ENCODE assay signal across 8 mouse cellular contexts in genomic region chr15:28154822-28155501, GRCm38 (mm10). TPM values are rescaled to one million over a fixed set of nuclear protein-coding genes. Genes with fewer than 3 reads are reported as not detected.
DNase-seq lines count a peak whose midpoint lies in the region; ATAC-seq lines count a peak whose summit lies in the region.

No protein-coding gene starts in this region.

- H3K27ac ChIP-seq in kidney, embryonic 14.5 days (ENCODE audit: low read depth, low read length), result no peak overlapping the region
- no peak overlapping the region for H3K27ac ChIP-seq in lung, embryonic 16.5 days (ENCODE audit: low read length)

- 7% methylated on average over 27 of the region's 27 CpGs for WGBS in kidney, embryonic 14.5 days
- 7% methylated on average over 27 of the region's 27 CpGs for WGBS in lung, embryonic 16.5 days

- H3K36me3 ChIP-seq in kidney, embryonic 14.5 days (ENCODE audit: control insufficient read depth, insufficient read depth, low read length), result no peaks in the 10 kb centered on the region
- no peaks in the 10 kb centered on the region for H3K36me3 ChIP-seq in lung, embryonic 16.5 days (ENCODE audit: control insufficient read depth, insufficient read depth, low read length)

- ATAC-seq in kidney, embryonic 14.5 days (ENCODE audit: low FRiP score, low TSS enrichment), result peak; percentile 74
- ATAC-seq in lung, embryonic 16.5 days (ENCODE audit: low read depth), result 0 out of 2 replicates have a peak, but pooled peaks have one; percentile 39
- no peak for ATAC-seq in erythroblast, adult 5-6 weeks (replicated peaks; ENCODE audit: low FRiP score, poor library complexity, severe bottlenecking)

- no peak for DNase-seq in kidney, adult 8-10 months
- peak; percentile 75 for DNase-seq in embryo, embryonic 9.5 days (ENCODE audit: extremely low spot score)
- peak; percentile 38 to 40 for DNase-seq in heart, postnatal 10 days
- DNase-seq in layer of hippocampus, adult 9-10 months (ENCODE audit: low spot score), result peak; percentile 24
- peak; percentile 53 for DNase-seq in right cerebral cortex, postnatal 25 days

- peak overlapping the region; percentile 26 for H3K4me3 ChIP-seq in kidney, embryonic 14.5 days (ENCODE audit: low read length)
- peak overlapping the region; percentile 29 for H3K4me3 ChIP-seq in lung, embryonic 16.5 days (ENCODE audit: low read length)

- no peaks in the 10 kb centered on the region; the same call in 1 of the 2 replicates for H3K27me3 ChIP-seq in kidney, embryonic 14.5 days (ENCODE audit: control insufficient read depth, insufficient read depth, low read length)
- no peaks in the 10 kb centered on the region for H3K27me3 ChIP-seq in lung, embryonic 16.5 days (ENCODE audit: control insufficient read depth, insufficient read depth, low read depth, low read length)

- no peaks in the 10 kb centered on the region for H3K9me3 ChIP-seq in kidney, embryonic 14.5 days (ENCODE audit: control insufficient read depth, low read length)
- H3K9me3 ChIP-seq in lung, embryonic 16.5 days (ENCODE audit: control insufficient read depth, low read length), result no peaks in the 10 kb centered on the region

- intact Hi-C loops in heart, postnatal 10 days (cut with DNase I), result loop anchor here (5.0 kb wide), 1 partner anchor 103 kb away; no protein-coding TSS in a partner anchor

- peak overlapping the region; percentile 52 for H3K4me2 ChIP-seq in kidney, embryonic 14.5 days (replicated peaks; ENCODE audit: low read depth, low read length)
- peak overlapping the region; percentile 52 for H3K4me2 ChIP-seq in lung, embryonic 16.5 days (ENCODE audit: low read depth, low read length)

- H3K9ac ChIP-seq in kidney, embryonic 14.5 days (ENCODE audit: low read depth, low read length), result no peak overlapping the region
- H3K9ac ChIP-seq in lung, embryonic 16.5 days (ENCODE audit: low read length), result no peak overlapping the region

- H3K4me1 ChIP-seq in kidney, embryonic 14.5 days (ENCODE audit: control insufficient read depth, insufficient read depth, low read length), result no peaks in the 10 kb centered on the region
- H3K4me1 ChIP-seq in lung, embryonic 16.5 days (replicated peaks; ENCODE audit: control insufficient read depth, insufficient read depth, low read length), result peaks cover 2% of the 10 kb centered on the region

RNA-seq across cellular contexts. Expression of gene Dnah5, which starts 48.6 kb away (rescaled TPM):
- 0.10 and 0.18 TPM in 2 replicates for polyA plus RNA-seq in kidney, embryonic 14.5 days (2014; fragmentation: Nextera tagmentation; extraction: Ambion mirVana)
- under 1 TPM; 0.02 to 0.10 TPM for total RNA-seq in heart, postnatal 10 days (2021)
- polyA plus RNA-seq in lung, embryonic 16.5 days (2015; fragmentation: Nextera tagmentation; extraction: Ambion mirVana), result 0.36 and 0.58 TPM in 2 replicates
- total RNA-seq in erythroblast, adult 5-6 weeks (2015; ENCODE audit: low replicate concordance), result not detected in 2 replicates
- not detected in 2 replicates for total RNA-seq in erythroblast, adult 5-6 weeks (2017; ENCODE audit: low replicate concordance)

Comparison
In these comparisons a context has a peak if more than half of its experiments do, and no peak if none do; other contexts are left out.
1. DNase-seq: peak in embryo, embryonic 9.5 days (single experiment), heart, postnatal 10 days (2 of 2), layer of hippocampus, adult 9-10 months (single experiment) and right cerebral cortex, postnatal 25 days (single experiment); none in kidney, adult 8-10 months (0 of 2).